Mouse (Mus musculus): ENCODE measurements at regions not wholly inside any gene's neighbourhood (a gene's known extent, or its start where the extent isn't known, plus 50 kb on each side); places are given as distances from the start of the nearest gene placed in this dataset.

DNA sequence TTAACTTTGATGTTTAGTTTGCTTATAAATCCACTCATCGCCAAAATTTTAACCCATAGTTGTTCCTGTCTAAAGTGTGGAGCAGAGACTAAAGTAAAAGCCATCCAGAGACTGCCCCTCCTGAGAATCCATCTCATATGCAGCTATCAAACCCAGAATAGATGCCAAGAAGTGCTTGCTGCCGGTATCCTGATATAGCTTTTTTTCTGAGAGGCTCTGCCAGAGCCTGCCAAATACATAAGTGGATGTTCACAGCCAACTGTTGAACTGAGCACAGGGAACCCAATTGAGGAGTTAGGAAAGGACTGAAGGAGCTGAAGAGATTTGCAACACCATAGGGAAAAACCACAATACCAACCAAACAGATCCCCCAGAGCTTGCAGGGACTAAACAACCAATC is 600.3 kb downstream of the Hdgfl1 start:
- Histone ChIP-seq H3K9ac (ENCODE audit: low read depth, low read length) (no peak overlapping the region), H3K4me3 (ENCODE audit: low read depth, low read length) (no peak overlapping the region), H3K9me3 (ENCODE audit: control insufficient read depth, low read length) (no peaks in the 10 kb centered on the region), H3K27me3 (replicated peaks; ENCODE audit: control insufficient read depth, insufficient read depth, low read length) (no peaks in the 10 kb centered on the region), H3K4me1 (replicated peaks; ENCODE audit: control insufficient read depth, insufficient read depth, low read length) (no peaks in the 10 kb centered on the region), H3K4me2 (no peak overlapping the region), H3K36me3 (ENCODE audit: control insufficient read depth, insufficient read depth, low read length) (no peaks in the 10 kb centered on the region), H3K27ac (ENCODE audit: low read depth, low read length) (no peak overlapping the region)
- DNase-seq (ENCODE audit: low spot score) (no peak), ATAC-seq (replicated peaks; ENCODE audit: low FRiP score) (no peak)
- WGBS = 75% methylated on average over 2 of the region's 2 CpGs

- Histone ChIP-seq H3K9ac (ENCODE audit: low read depth, low read length) (no peak overlapping the region), H3K27me3 (replicated peaks; ENCODE audit: control insufficient read depth, insufficient read depth, low read length) (no peaks in the 10 kb centered on the region), H3K9me3 (ENCODE audit: control insufficient read depth, low read length) (no peaks in the 10 kb centered on the region), H3K4me3 (ENCODE audit: low read depth, low read length) (no peak overlapping the region), H3K4me2 (no peak overlapping the region), H3K4me1 (replicated peaks; ENCODE audit: control insufficient read depth, insufficient read depth, low read length) (no peaks in the 10 kb centered on the region), H3K27ac (ENCODE audit: low read depth, low read length) (no peak overlapping the region), H3K36me3 (ENCODE audit: control insufficient read depth, insufficient read depth, low read length) (no peaks in the 10 kb centered on the region)
- 75% methylated on average over 2 of the region's 2 CpGs for WGBS
- ATAC-seq (replicated peaks; ENCODE audit: low FRiP score) = no peak
- DNase-seq (ENCODE audit: low spot score) = no peak
Observed at GRCm38 (mm10) chr13:26158703-26159102, 611.3 kb downstream of the Hdgfl1 start.

- WGBS = 54% methylated on average over 12 of the region's 12 CpGs
- H3K27ac ChIP-seq (ENCODE audit: low read depth, low read length) = no peak overlapping the region
Observed at GRCm38 (mm10) chr13:26154701-26155471, 615.1 kb downstream of the Hdgfl1 start.

DNA sequence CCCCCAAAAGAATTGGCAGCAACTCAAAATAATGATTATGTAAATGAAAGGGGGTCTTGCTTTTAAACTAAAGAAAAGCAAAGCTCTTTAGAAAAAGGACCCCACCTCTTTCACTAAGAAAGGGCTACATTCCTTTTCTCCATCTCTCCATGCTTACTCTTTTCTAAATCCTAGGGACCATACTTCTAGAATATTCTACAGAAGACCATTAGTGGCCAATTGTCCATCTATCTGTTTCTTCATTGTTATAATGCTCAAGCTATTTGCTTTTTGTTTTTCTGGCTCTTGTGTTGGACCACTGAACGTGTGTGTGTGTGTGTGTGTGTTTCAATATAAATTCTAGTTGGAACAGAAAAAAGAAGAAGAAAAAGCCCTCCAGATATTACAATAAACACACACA is 615.7 kb downstream of the Hdgfl1 start:
- H3K4me2 ChIP-seq = no peak overlapping the region
- no peak overlapping the region for H3K27ac ChIP-seq (ENCODE audit: low read depth, low read length)
- DNase-seq (ENCODE audit: low spot score) (no peak), ATAC-seq (replicated peaks; ENCODE audit: low FRiP score) (no peak)
- no peak overlapping the region for H3K4me3 ChIP-seq (ENCODE audit: low read depth, low read length)
- no peak overlapping the region for H3K9ac ChIP-seq (ENCODE audit: low read depth, low read length)
- H3K27me3 ChIP-seq (replicated peaks; ENCODE audit: control insufficient read depth, insufficient read depth, low read length) = no peaks in the 10 kb centered on the region
- no peaks in the 10 kb centered on the region for H3K4me1 ChIP-seq (replicated peaks; ENCODE audit: control insufficient read depth, insufficient read depth, low read length)
- H3K36me3 ChIP-seq (ENCODE audit: control insufficient read depth, insufficient read depth, low read length) = no peaks in the 10 kb centered on the region
- 54% methylated on average over 1 of the region's 1 CpGs for WGBS
- no peaks in the 10 kb centered on the region for H3K9me3 ChIP-seq (ENCODE audit: control insufficient read depth, low read length)

More at GRCm38 (mm10) chr13:26154701-26155471, 615.1 kb downstream of the Hdgfl1 start:
- Histone ChIP-seq H3K4me1 (replicated peaks; ENCODE audit: control insufficient read depth, insufficient read depth, low read length) (no peaks in the 10 kb centered on the region), H3K9me3 (ENCODE audit: control insufficient read depth, low read length) (no peaks in the 10 kb centered on the region), H3K4me2 (no peak overlapping the region), H3K4me3 (ENCODE audit: low read depth, low read length) (no peak overlapping the region), H3K9ac (ENCODE audit: low read depth, low read length) (no peak overlapping the region), H3K36me3 (ENCODE audit: control insufficient read depth, insufficient read depth, low read length) (no peaks in the 10 kb centered on the region), H3K27me3 (replicated peaks; ENCODE audit: control insufficient read depth, insufficient read depth, low read length) (no peaks in the 10 kb centered on the region)
- no peak for DNase-seq (ENCODE audit: low spot score)
- no peak for ATAC-seq (replicated peaks; ENCODE audit: low FRiP score)

DNA sequence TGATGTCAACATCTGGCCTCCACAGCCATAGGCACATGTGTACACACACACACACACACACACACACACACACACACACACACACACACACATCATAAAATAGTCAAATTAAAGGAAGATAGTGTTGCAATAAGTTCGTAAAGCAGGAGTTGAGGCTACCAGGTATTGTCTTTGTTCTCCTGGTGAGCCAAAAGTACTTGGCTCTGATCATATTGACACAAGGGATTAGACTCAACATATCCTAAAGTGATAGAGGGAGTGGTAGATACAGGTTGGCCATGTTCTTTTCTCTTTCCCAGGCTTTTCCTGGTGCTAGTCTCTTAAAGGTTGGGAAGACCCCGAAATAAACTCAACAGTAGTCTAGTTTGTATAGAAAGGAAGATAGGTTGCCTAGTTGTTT is 616.9 kb downstream of the Hdgfl1 start:
- no peak overlapping the region for H3K9ac ChIP-seq (ENCODE audit: low read depth, low read length)
- H3K27ac ChIP-seq (ENCODE audit: low read depth, low read length) = no peak overlapping the region
- DNase-seq (ENCODE audit: low spot score) = no peak
- H3K27me3 ChIP-seq (replicated peaks; ENCODE audit: control insufficient read depth, insufficient read depth, low read length) = no peaks in the 10 kb centered on the region
- no peaks in the 10 kb centered on the region for H3K4me1 ChIP-seq (replicated peaks; ENCODE audit: control insufficient read depth, insufficient read depth, low read length)
- H3K9me3 ChIP-seq (ENCODE audit: control insufficient read depth, low read length) = no peaks in the 10 kb centered on the region
- no peak overlapping the region for H3K4me2 ChIP-seq
- ATAC-seq (replicated peaks; ENCODE audit: low FRiP score) = no peak
- H3K4me3 ChIP-seq (ENCODE audit: low read depth, low read length) = no peak overlapping the region
- no peaks in the 10 kb centered on the region for H3K36me3 ChIP-seq (ENCODE audit: control insufficient read depth, insufficient read depth, low read length)
- 84% methylated on average over 2 of the region's 2 CpGs for WGBS

- no peak overlapping the region for H3K9ac ChIP-seq (ENCODE audit: low read depth, low read length)
- no peaks in the 10 kb centered on the region for H3K36me3 ChIP-seq (ENCODE audit: control insufficient read depth, insufficient read depth, low read length)
- 50% methylated on average over 1 of the region's 1 CpGs for WGBS
- no peaks in the 10 kb centered on the region for H3K4me1 ChIP-seq (replicated peaks; ENCODE audit: control insufficient read depth, insufficient read depth, low read length)
- H3K9me3 ChIP-seq (ENCODE audit: control insufficient read depth, low read length) = no peaks in the 10 kb centered on the region
- no peak overlapping the region for H3K4me2 ChIP-seq
- no peak overlapping the region for H3K4me3 ChIP-seq (ENCODE audit: low read depth, low read length)
- no peak for ATAC-seq (replicated peaks; ENCODE audit: low FRiP score)
- no peak for DNase-seq (ENCODE audit: low spot score)
- H3K27me3 ChIP-seq (replicated peaks; ENCODE audit: control insufficient read depth, insufficient read depth, low read length) = no peaks in the 10 kb centered on the region
- no peak overlapping the region for H3K27ac ChIP-seq (ENCODE audit: low read depth, low read length)
Observed at GRCm38 (mm10) chr13:26150426-26150825, 619.5 kb downstream of the Hdgfl1 start.

- Histone ChIP-seq H3K27me3 (replicated peaks; ENCODE audit: control insufficient read depth, insufficient read depth, low read length) (no peaks in the 10 kb centered on the region), H3K9me3 (ENCODE audit: control insufficient read depth, low read length) (no peaks in the 10 kb centered on the region), H3K4me1 (replicated peaks; ENCODE audit: control insufficient read depth, insufficient read depth, low read length) (no peaks in the 10 kb centered on the region), H3K4me3 (ENCODE audit: low read depth, low read length) (no peak overlapping the region), H3K36me3 (ENCODE audit: control insufficient read depth, insufficient read depth, low read length) (no peaks in the 10 kb centered on the region), H3K4me2 (no peak overlapping the region), H3K27ac (ENCODE audit: low read depth, low read length) (no peak overlapping the region), H3K9ac (ENCODE audit: low read depth, low read length) (no peak overlapping the region)
- ATAC-seq (replicated peaks; ENCODE audit: low FRiP score) (no peak), DNase-seq (ENCODE audit: low spot score) (no peak)
- 86% methylated on average over 2 of the region's 2 CpGs for WGBS
Observed at GRCm38 (mm10) chr13:26142811-26143210, 627.2 kb downstream of the Hdgfl1 start.

DNA sequence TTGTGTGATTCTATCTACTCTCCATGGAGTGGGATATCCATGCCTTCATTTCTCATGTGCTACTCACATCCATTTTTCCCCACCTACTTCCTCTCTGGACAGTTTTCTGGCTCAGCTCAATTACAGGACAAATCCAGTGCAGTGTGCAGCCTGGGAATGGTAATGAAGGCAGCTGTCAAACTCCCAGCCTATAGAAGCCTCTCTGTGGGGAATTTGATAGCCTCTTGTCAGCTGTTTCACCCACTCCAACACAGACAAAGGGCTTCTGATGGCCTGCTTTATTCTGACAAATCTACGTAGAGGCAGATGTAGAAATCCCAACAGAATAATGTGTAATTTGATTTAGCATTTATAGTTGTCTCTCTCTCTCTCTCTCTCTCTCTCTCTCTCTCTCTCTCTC is 650.6 kb downstream of the Hdgfl1 start:
- Histone ChIP-seq H3K4me3 (ENCODE audit: low read depth, low read length) (no peak overlapping the region), H3K9ac (ENCODE audit: low read depth, low read length) (no peak overlapping the region), H3K4me2 (no peak overlapping the region), H3K4me1 (replicated peaks; ENCODE audit: control insufficient read depth, insufficient read depth, low read length) (no peaks in the 10 kb centered on the region), H3K36me3 (ENCODE audit: control insufficient read depth, insufficient read depth, low read length) (no peaks in the 10 kb centered on the region), H3K27ac (ENCODE audit: low read depth, low read length) (no peak overlapping the region), H3K27me3 (replicated peaks; ENCODE audit: control insufficient read depth, insufficient read depth, low read length) (no peaks in the 10 kb centered on the region), H3K9me3 (ENCODE audit: control insufficient read depth, low read length) (no peaks in the 10 kb centered on the region)
- no peak for ATAC-seq (replicated peaks; ENCODE audit: low FRiP score)
- DNase-seq (ENCODE audit: low spot score) = no peak
- 63% methylated on average over 1 of the region's 1 CpGs for WGBS

DNA sequence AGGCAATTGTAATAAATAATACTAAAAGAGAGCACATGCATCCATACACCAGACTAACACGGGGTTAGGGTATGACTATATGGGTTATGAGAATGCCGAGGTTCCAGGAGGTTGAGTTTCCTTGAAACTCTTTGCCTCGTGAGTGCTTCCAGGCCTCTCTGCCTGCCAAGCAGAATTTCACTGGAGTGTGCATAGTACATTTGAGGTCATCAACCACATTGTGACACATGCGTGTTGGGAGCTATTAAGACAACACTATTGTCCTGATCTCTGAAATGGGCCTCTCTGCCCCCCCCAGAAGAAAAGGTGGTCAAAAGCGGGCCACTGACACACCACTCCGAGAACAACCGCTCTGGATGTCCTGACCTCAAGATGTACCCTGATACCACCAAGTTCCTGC is 655.8 kb downstream of the Hdgfl1 start:
- ATAC-seq (replicated peaks; ENCODE audit: low FRiP score) (no peak), DNase-seq (ENCODE audit: low spot score) (no peak)
- 88% methylated on average over 7 of the region's 7 CpGs for WGBS
- Histone ChIP-seq H3K27me3 (replicated peaks; ENCODE audit: control insufficient read depth, insufficient read depth, low read length) (no peaks in the 10 kb centered on the region), H3K9ac (ENCODE audit: low read depth, low read length) (no peak overlapping the region), H3K36me3 (ENCODE audit: control insufficient read depth, insufficient read depth, low read length) (no peaks in the 10 kb centered on the region), H3K27ac (ENCODE audit: low read depth, low read length) (no peak overlapping the region), H3K4me1 (replicated peaks; ENCODE audit: control insufficient read depth, insufficient read depth, low read length) (no peaks in the 10 kb centered on the region), H3K4me2 (no peak overlapping the region), H3K4me3 (ENCODE audit: low read depth, low read length) (no peak overlapping the region), H3K9me3 (ENCODE audit: control insufficient read depth, low read length) (no peaks in the 10 kb centered on the region)
